Mouse (Mus musculus): ENCODE measurements around the gene Tead1.

- peak; percentile 60 for TF ChIP-seq CTCF (IDR thresholded peaks at IDR 0.05)
- no peak for TF ChIP-seq EP300 (IDR thresholded peaks at IDR 0.05; ENCODE audit: insufficient read depth, low read depth, low read length)
Measured at GRCm38 (mm10) chr7:112784278-112784677, 105.2 kb downstream of the Tead1 start.

Data from heart, adult 2 months (tissue).